Mouse (Mus musculus) urinary bladder, postnatal 4 days (tissue): ENCODE measurements around the gene Slc7a1.

Experiments used
- DNase-seq, 2 experiments: peaks; one replicate each; pipeline ENCODE4 v3.0.0; 2021 to 2022; ENCODE audit warnings: low spot score in 2 of 2

The Slc7a1 gene

GRCm38 (mm10) chr5:148369178-148369577 is 30.5 kb downstream of the Slc7a1 start:
- DNase-seq: no peak

- DNase-seq: no peak
These were observed 31.9 kb downstream of the Slc7a1 start for GRCm38 (mm10) chr5:148367816-148368215.

- no peak for DNase-seq
These were observed 33.2 kb downstream of the Slc7a1 start for GRCm38 (mm10) chr5:148366455-148366854.

GRCm38 (mm10) chr5:148363441-148364113 is 36.1 kb downstream of the Slc7a1 start:
- DNase-seq: no peak

GRCm38 (mm10) chr5:148362296-148362695 is 37.4 kb downstream of the Slc7a1 start:
- no peak for DNase-seq

DNA sequence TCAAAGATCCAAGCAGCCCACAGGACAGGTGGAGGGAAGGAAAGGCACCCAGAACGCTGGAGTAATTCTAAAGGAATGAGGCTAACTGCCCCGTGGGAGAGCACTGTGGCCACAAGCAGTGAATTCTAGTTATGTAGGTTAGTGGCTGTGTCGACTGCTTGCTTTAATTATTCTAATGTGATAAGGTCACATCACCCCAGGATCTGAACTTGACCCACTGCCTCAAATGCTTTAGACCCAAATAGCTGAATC is 38.0 kb downstream of the Slc7a1 start:
- no peak for DNase-seq

GRCm38 (mm10) chr5:148360922-148361758 is 38.6 kb downstream of the Slc7a1 start:
- DNase-seq: no peak

- DNase-seq: no peak
These were observed 40.6 kb downstream of the Slc7a1 start for GRCm38 (mm10) chr5:148359131-148359530.

GRCm38 (mm10) chr5:148357168-148357567 is 42.5 kb downstream of the Slc7a1 start:
- no peak for DNase-seq

- DNase-seq: no peak
These were observed 43.9 kb downstream of the Slc7a1 start for GRCm38 (mm10) chr5:148355822-148356221.

DNA sequence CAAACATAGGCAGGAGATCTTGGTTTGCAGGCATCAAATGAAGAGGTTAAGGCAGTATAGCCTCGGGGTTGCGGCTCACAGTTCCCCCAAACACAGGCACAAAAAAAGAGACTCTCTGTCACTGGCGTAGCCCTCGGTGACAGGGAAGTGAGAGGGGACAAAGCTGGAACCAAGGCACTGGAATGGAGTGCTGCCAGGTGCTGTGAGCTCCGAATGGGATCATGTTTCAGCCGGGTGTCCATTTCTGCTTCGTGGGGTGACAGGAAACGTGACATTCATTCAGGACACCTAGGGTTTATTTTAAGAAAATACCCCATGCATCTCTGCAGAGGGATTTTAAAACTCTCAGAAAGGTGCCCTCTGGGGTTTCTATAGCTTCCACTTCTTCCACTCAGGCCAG is 45.2 kb downstream of the Slc7a1 start:
- no peak for DNase-seq

- DNase-seq: no peak
These were observed 46.3 kb downstream of the Slc7a1 start for GRCm38 (mm10) chr5:148353429-148353828.

GRCm38 (mm10) chr5:148349327-148350011 is 50.2 kb downstream of the Slc7a1 start:
- no peak for DNase-seq

- DNase-seq: no peak
These were observed 51.6 kb downstream of the Slc7a1 start for GRCm38 (mm10) chr5:148348153-148348552.

GRCm38 (mm10) chr5:148346543-148346942 is 53.2 kb downstream of the Slc7a1 start:
- DNase-seq: no peak

DNA sequence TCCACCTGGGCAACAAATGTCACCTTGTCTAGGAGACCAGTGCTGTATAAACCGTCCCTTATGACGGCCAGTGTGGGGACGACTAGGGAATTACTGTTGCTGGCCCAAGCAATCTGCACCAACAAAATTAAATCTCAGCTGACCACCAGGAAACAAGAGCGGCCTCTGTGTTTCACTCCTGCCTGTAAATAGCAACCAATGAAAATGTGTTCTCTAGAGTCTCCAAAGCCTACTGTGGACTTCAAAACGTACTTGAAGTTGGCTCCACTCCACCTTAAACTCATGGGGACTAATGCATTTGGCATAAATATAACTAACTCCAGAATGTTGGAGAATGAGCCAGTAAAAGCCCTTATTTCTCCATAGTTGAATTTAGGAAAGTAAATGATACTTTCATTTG is 55.3 kb downstream of the Slc7a1 start:
- no peak for DNase-seq

GRCm38 (mm10) chr5:148342061-148342741 is 57.5 kb downstream of the Slc7a1 start:
- DNase-seq: peak in 1 of 2 experiments; percentile 56

- DNase-seq: no peak
These were observed 60.6 kb downstream of the Slc7a1 start for GRCm38 (mm10) chr5:148339126-148339525.

DNA sequence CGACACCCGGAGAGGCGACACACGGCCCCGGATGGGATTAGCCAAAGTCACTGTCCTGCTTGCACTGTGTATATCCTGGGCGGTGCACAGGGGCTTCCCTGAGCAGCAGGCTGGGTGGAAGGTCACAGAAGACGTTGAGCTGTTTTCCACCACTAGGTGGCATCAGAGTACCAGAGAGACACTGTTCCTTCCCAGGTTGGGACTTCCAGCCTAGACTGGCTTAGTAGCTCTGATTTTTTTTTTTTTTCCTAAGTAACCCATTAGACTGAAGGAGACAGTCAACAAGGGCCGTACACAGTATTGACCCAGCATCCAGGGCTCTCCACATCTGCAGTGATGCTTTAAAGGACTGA is 67.1 kb downstream of the Slc7a1 start:
- DNase-seq: peak; percentile 50 to 72

GRCm38 (mm10) chr5:148331926-148332621 is 67.6 kb downstream of the Slc7a1 start:
- peak in 1 of 2 experiments; percentile 57 for DNase-seq

DNA sequence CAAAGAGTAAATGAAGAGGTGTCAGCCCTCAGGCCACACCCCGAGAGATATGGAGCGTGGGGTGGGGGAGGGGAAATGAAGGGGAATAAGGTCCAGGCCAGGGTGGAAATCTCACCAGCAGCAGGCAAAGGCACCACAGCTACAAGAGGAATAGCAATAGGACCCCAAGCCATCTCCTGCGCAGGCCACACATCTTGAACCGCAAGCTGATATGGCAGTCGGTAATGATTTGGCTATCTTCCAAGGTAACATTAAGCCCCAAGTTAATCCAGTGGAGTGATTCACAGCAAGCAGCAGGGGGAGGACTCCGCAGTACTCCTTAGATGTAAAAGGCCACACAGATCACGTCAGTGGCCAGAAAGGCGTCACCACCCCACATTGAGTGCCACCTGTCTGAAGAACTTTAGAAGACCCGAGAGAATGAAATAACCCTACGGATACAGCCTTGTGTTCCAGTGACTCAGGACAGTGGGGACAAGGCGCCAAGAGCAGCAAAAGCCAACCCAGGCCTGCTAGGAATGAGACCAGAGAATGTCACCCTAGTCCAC is 68.4 kb downstream of the Slc7a1 start:
- peak in 1 of 2 experiments; percentile 47 for DNase-seq
